Mouse (Mus musculus): ENCODE data around the gene Ap3b1. TPM values are rescaled to one million over a fixed set of nuclear protein-coding genes. Genes with fewer than 3 reads are reported as not detected.

Ap3b1 gene
- polyA plus RNA-seq, 1 experiment from 2014 or later: 34.7 TPM

GRCm38 (mm10) chr13:94562652-94563339 is 204.0 kb downstream of the Ap3b1 start:
- DNase-seq (ENCODE audit: low spot score): no peak
- Histone ChIP-seq H3K27me3 (ENCODE audit: low read depth, poor library complexity, severe bottlenecking) (peaks cover 6% of the 10 kb centered on the region; the same call in 1 of the 2 replicates), H3K36me3 (peaks cover 12% of the 10 kb centered on the region), H3K27ac (no peak overlapping the region), H3K4me3 (no peak overlapping the region), H3K9me3 (replicated peaks) (no peaks in the 10 kb centered on the region), H3K4me1 (peaks cover 27% of the 10 kb centered on the region)
- WGBS: 49% methylated on average over 9 of the region's 9 CpGs

GRCm38 (mm10) chr13:94563836-94564235 is 205.1 kb downstream of the Ap3b1 start:
- H3K36me3 ChIP-seq: peaks cover 12% of the 10 kb centered on the region
- DNase-seq (ENCODE audit: low spot score): no peak
- no peak overlapping the region for H3K27ac ChIP-seq
- H3K9me3 ChIP-seq (replicated peaks): no peaks in the 10 kb centered on the region
- H3K4me1 ChIP-seq: peaks cover 27% of the 10 kb centered on the region
- WGBS: 80% methylated on average over 8 of the region's 8 CpGs
- peaks cover 6% of the 10 kb centered on the region; the same call in 1 of the 2 replicates for H3K27me3 ChIP-seq (ENCODE audit: low read depth, poor library complexity, severe bottlenecking)
- no peak overlapping the region for H3K4me3 ChIP-seq

- Histone ChIP-seq H3K36me3 (peaks cover 12% of the 10 kb centered on the region), H3K4me1 (peaks cover 28% of the 10 kb centered on the region), H3K9me3 (replicated peaks) (no peaks in the 10 kb centered on the region), H3K4me3 (no peak overlapping the region), H3K27ac (no peak overlapping the region), H3K27me3 (ENCODE audit: low read depth, poor library complexity, severe bottlenecking) (peaks cover 6% of the 10 kb centered on the region; the same call in 1 of the 2 replicates)
- DNase-seq (ENCODE audit: low spot score): no peak
- 45% methylated on average over 13 of the region's 13 CpGs for WGBS
Observed at GRCm38 (mm10) chr13:94564351-94564994, 205.7 kb downstream of the Ap3b1 start.

- peaks cover 32% of the 10 kb centered on the region for H3K4me1 ChIP-seq
- 89% methylated on average over 14 of the region's 14 CpGs for WGBS
- no peak for DNase-seq (ENCODE audit: low spot score)
- H3K4me3 ChIP-seq: no peak overlapping the region
- H3K9me3 ChIP-seq (replicated peaks): no peaks in the 10 kb centered on the region
- peaks cover 12% of the 10 kb centered on the region for H3K36me3 ChIP-seq
- H3K27ac ChIP-seq: no peak overlapping the region
- H3K27me3 ChIP-seq (ENCODE audit: low read depth, poor library complexity, severe bottlenecking): peaks cover 9% of the 10 kb centered on the region; the same call in 1 of the 2 replicates
Observed at GRCm38 (mm10) chr13:94565176-94565575, 206.4 kb downstream of the Ap3b1 start.

GRCm38 (mm10) chr13:94565616-94566015 is 206.9 kb downstream of the Ap3b1 start:
- DNase-seq (ENCODE audit: low spot score): no peak
- Histone ChIP-seq H3K4me1 (peaks cover 32% of the 10 kb centered on the region), H3K9me3 (replicated peaks) (no peaks in the 10 kb centered on the region), H3K36me3 (peaks cover 12% of the 10 kb centered on the region), H3K4me3 (no peak overlapping the region), H3K27ac (no peak overlapping the region), H3K27me3 (ENCODE audit: low read depth, poor library complexity, severe bottlenecking) (peaks cover 13% of the 10 kb centered on the region; the same call in 1 of the 2 replicates)
- 86% methylated on average over 9 of the region's 9 CpGs for WGBS

GRCm38 (mm10) chr13:94567739-94568138 is 209.0 kb downstream of the Ap3b1 start:
- Histone ChIP-seq H3K36me3 (peaks cover 12% of the 10 kb centered on the region), H3K9me3 (replicated peaks) (no peaks in the 10 kb centered on the region), H3K4me3 (no peak overlapping the region), H3K27me3 (ENCODE audit: low read depth, poor library complexity, severe bottlenecking) (peaks cover 30% of the 10 kb centered on the region), H3K27ac (no peak overlapping the region), H3K4me1 (peaks cover 27% of the 10 kb centered on the region)
- 92% methylated on average over 6 of the region's 6 CpGs for WGBS
- DNase-seq (ENCODE audit: low spot score): no peak

GRCm38 (mm10) chr13:94571001-94571400 is 212.2 kb downstream of the Ap3b1 start:
- Histone ChIP-seq H3K27me3 (ENCODE audit: low read depth, poor library complexity, severe bottlenecking) (peaks cover 45% of the 10 kb centered on the region), H3K27ac (no peak overlapping the region), H3K36me3 (peaks cover 7% of the 10 kb centered on the region; the same call in 1 of the 2 replicates), H3K4me3 (no peak overlapping the region), H3K9me3 (replicated peaks) (no peaks in the 10 kb centered on the region), H3K4me1 (peaks cover 40% of the 10 kb centered on the region)
- DNase-seq (ENCODE audit: low spot score): no peak
- WGBS: 77% methylated on average over 10 of the region's 10 CpGs

- Histone ChIP-seq H3K27ac (no peak overlapping the region), H3K9me3 (replicated peaks) (no peaks in the 10 kb centered on the region), H3K36me3 (no peaks in the 10 kb centered on the region), H3K27me3 (ENCODE audit: low read depth, poor library complexity, severe bottlenecking) (peaks cover 68% of the 10 kb centered on the region), H3K4me3 (no peak overlapping the region), H3K4me1 (peaks cover 57% of the 10 kb centered on the region)
- 84% methylated on average over 8 of the region's 8 CpGs for WGBS
- no peak for DNase-seq (ENCODE audit: low spot score)
Observed at GRCm38 (mm10) chr13:94573356-94573755, 214.6 kb downstream of the Ap3b1 start.

- H3K4me3 ChIP-seq: no peak overlapping the region
- H3K27me3 ChIP-seq (ENCODE audit: low read depth, poor library complexity, severe bottlenecking): peaks cover 73% of the 10 kb centered on the region
- no peaks in the 10 kb centered on the region for H3K36me3 ChIP-seq
- H3K9me3 ChIP-seq (replicated peaks): no peaks in the 10 kb centered on the region
- H3K4me1 ChIP-seq: peaks cover 57% of the 10 kb centered on the region
- H3K27ac ChIP-seq: no peak overlapping the region
- DNase-seq (ENCODE audit: low spot score): no peak
- WGBS: 75% methylated on average over 7 of the region's 7 CpGs
Observed at GRCm38 (mm10) chr13:94573833-94574232, 215.1 kb downstream of the Ap3b1 start.

GRCm38 (mm10) chr13:94575607-94576398 is 217.0 kb downstream of the Ap3b1 start:
- 19% methylated on average over 17 of the region's 17 CpGs for WGBS
- Histone ChIP-seq H3K4me1 (peaks cover 52% of the 10 kb centered on the region), H3K27ac (no peak overlapping the region), H3K9me3 (replicated peaks) (no peaks in the 10 kb centered on the region), H3K27me3 (ENCODE audit: low read depth, poor library complexity, severe bottlenecking) (peaks cover 78% of the 10 kb centered on the region), H3K4me3 (no peak overlapping the region), H3K36me3 (no peaks in the 10 kb centered on the region)
- no peak for DNase-seq (ENCODE audit: low spot score)

GRCm38 (mm10) chr13:94576399-94577176 is 217.8 kb downstream of the Ap3b1 start:
- peaks cover 75% of the 10 kb centered on the region for H3K27me3 ChIP-seq (ENCODE audit: low read depth, poor library complexity, severe bottlenecking)
- H3K9me3 ChIP-seq (replicated peaks): no peaks in the 10 kb centered on the region
- no peak for DNase-seq (ENCODE audit: low spot score)
- no peak overlapping the region for H3K27ac ChIP-seq
- no peak overlapping the region for H3K4me3 ChIP-seq
- H3K4me1 ChIP-seq: peaks cover 49% of the 10 kb centered on the region
- WGBS: 18% methylated on average over 22 of the region's 22 CpGs
- no peaks in the 10 kb centered on the region for H3K36me3 ChIP-seq

GRCm38 (mm10) chr13:94577177-94577540 is 218.4 kb downstream of the Ap3b1 start:
- no peaks in the 10 kb centered on the region for H3K9me3 ChIP-seq (replicated peaks)
- no peaks in the 10 kb centered on the region for H3K36me3 ChIP-seq
- peaks cover 75% of the 10 kb centered on the region for H3K27me3 ChIP-seq (ENCODE audit: low read depth, poor library complexity, severe bottlenecking)
- peaks cover 49% of the 10 kb centered on the region for H3K4me1 ChIP-seq
- no peak for DNase-seq (ENCODE audit: low spot score)
- WGBS: 46% methylated on average over 2 of the region's 2 CpGs
- H3K27ac ChIP-seq: no peak overlapping the region
- H3K4me3 ChIP-seq: no peak overlapping the region

Data from limb, embryonic 10.5 days (tissue).